Comparison of ENCODE assay signal across 9 mouse cellular contexts in genomic region chr4:151108834-151109241, GRCm38 (mm10). TPM values are rescaled to one million over a fixed set of nuclear protein-coding genes. Genes with fewer than 3 reads are reported as not detected.
A peak's percentile ranks its signal among the peaks of the same experiment; 100 is the strongest.
DNase-seq lines count a peak whose midpoint lies in the region; ATAC-seq and TF ChIP-seq lines count a peak whose summit lies in the region.
"Had no signal": no experiment of that assay in that cellular context is flagged by ENCODE, and none has a peak within 500 bp of the region (broad histone marks: within the 10 kb centered on the region; RNA-seq: fewer than 3 reads in every experiment).

No protein-coding gene starts in this region.

- DNase-seq in heart, postnatal 14 days = no peak
- DNase-seq in adrenal gland, postnatal 25 days = peak; percentile 13
- DNase-seq in lung, postnatal 0 days (ENCODE audit: low spot score) = peak; percentile 24
- DNase-seq in ovary, postnatal 36 days (ENCODE audit: low spot score) = no peak
- DNase-seq in cerebellum, postnatal 4 days (ENCODE audit: low spot score in 2 of 2) = no peak

- H3K9ac ChIP-seq in heart, embryonic 12.5 days = peak overlapping the region; percentile 96
- H3K9ac ChIP-seq in heart, embryonic 16.5 days (ENCODE audit: low read length) = peak overlapping the region; percentile 82
- no peak overlapping the region for H3K9ac ChIP-seq in lung, postnatal 0 days (replicated peaks; ENCODE audit: low read depth)

- peak overlapping the region; percentile 91; the same call in 1 of the 2 replicates for H3K27ac ChIP-seq in heart, embryonic 12.5 days (ENCODE audit: poor library complexity, severe bottlenecking)
- H3K27ac ChIP-seq in heart, embryonic 16.5 days (ENCODE audit: low read length) = peak overlapping the region; percentile 72
- H3K27ac ChIP-seq in lung, postnatal 0 days (ENCODE audit: low read length) = no peak overlapping the region

- TF ChIP-seq EP300 in lung, postnatal 0 days (IDR thresholded peaks at IDR 0.05) = no peak

- no peaks in the 10 kb centered on the region for H3K9me3 ChIP-seq in heart, embryonic 12.5 days (replicated peaks)
- no peaks in the 10 kb centered on the region for H3K9me3 ChIP-seq in heart, embryonic 16.5 days (replicated peaks; ENCODE audit: control insufficient read depth, low read length)
- no peaks in the 10 kb centered on the region for H3K9me3 ChIP-seq in lung, postnatal 0 days (ENCODE audit: low read length)

- peak overlapping the region; percentile 82 for H3K4me2 ChIP-seq in heart, embryonic 12.5 days
- H3K4me2 ChIP-seq in heart, embryonic 16.5 days (ENCODE audit: low read depth, low read length) = peak overlapping the region; percentile 70
- peak overlapping the region; percentile 81 for H3K4me2 ChIP-seq in lung, postnatal 0 days (replicated peaks; ENCODE audit: low read depth, low read length)

- H3K36me3 ChIP-seq in heart, embryonic 12.5 days = no peaks in the 10 kb centered on the region
- H3K36me3 ChIP-seq in heart, embryonic 16.5 days (ENCODE audit: control insufficient read depth, insufficient read depth) = no peaks in the 10 kb centered on the region
- no peaks in the 10 kb centered on the region for H3K36me3 ChIP-seq in lung, postnatal 0 days (ENCODE audit: insufficient read depth, low read length)

- H3K4me1 ChIP-seq in heart, embryonic 12.5 days (replicated peaks) = peaks cover 32% of the 10 kb centered on the region
- H3K4me1 ChIP-seq in heart, embryonic 16.5 days (ENCODE audit: control insufficient read depth, insufficient read depth, low read length) = peaks cover 7% of the 10 kb centered on the region
- H3K4me1 ChIP-seq in lung, postnatal 0 days (ENCODE audit: insufficient read depth, low read depth, low read length) = no peaks in the 10 kb centered on the region

- no peak for TF ChIP-seq CTCF in lung, postnatal 0 days (IDR thresholded peaks at IDR 0.05)

- H3K27me3 ChIP-seq in heart, embryonic 12.5 days (replicated peaks) = peaks cover 32% of the 10 kb centered on the region
- H3K27me3 ChIP-seq in heart, embryonic 16.5 days (ENCODE audit: control insufficient read depth, insufficient read depth, low read length) = peaks cover 28% of the 10 kb centered on the region
- peaks cover 29% of the 10 kb centered on the region for H3K27me3 ChIP-seq in lung, postnatal 0 days (replicated peaks; ENCODE audit: insufficient read depth, low read length)

- no peak; the same call in 1 of the 2 replicates for ATAC-seq in heart, embryonic 12.5 days (ENCODE audit: insufficient number of reproducible peaks, low FRiP score)
- ATAC-seq in heart, embryonic 16.5 days (replicated peaks; ENCODE audit: extremely low read depth, insufficient read depth, low FRiP score) = peak; percentile 7; the same call in 1 of the 2 replicates
- peak; percentile 17; the same call in 1 of the 2 replicates for ATAC-seq in lung, postnatal 0 days
- ATAC-seq in erythroblast, adult 5-6 weeks (replicated peaks; ENCODE audit: low FRiP score, poor library complexity, severe bottlenecking) = no peak

- WGBS in heart, embryonic 12.5 days = 5% methylated on average over 10 of the region's 20 CpGs
- 4% methylated on average over 11 of the region's 20 CpGs for WGBS in heart, embryonic 16.5 days
- 8% methylated on average over 11 of the region's 20 CpGs for WGBS in lung, postnatal 0 days

- intact Hi-C loops in heart, postnatal 14 days (cut with DNase I) = no loop called here

- peak overlapping the region; percentile 83 for H3K4me3 ChIP-seq in heart, embryonic 12.5 days
- peak overlapping the region; percentile 65 for H3K4me3 ChIP-seq in heart, embryonic 16.5 days (ENCODE audit: low read length)
- H3K4me3 ChIP-seq in lung, postnatal 0 days (ENCODE audit: low read depth, low read length) = peak overlapping the region; percentile 45

RNA-seq across cellular contexts. Expression of gene Gm13090, which starts 19.5 kb away (rescaled TPM):
- not detected in 2 replicates for polyA plus RNA-seq in heart, embryonic 12.5 days (2016; fragmentation: Nextera tagmentation; extraction: Ambion mirVana)
- total RNA-seq in heart, postnatal 14 days (2021) = not detected
- total RNA-seq in adrenal gland, postnatal 25 days (2021) = not detected in 2 replicates
- polyA plus RNA-seq in heart, embryonic 16.5 days (2015; fragmentation: Nextera tagmentation; extraction: Ambion mirVana) = 0.20 TPM in 1 of 2 replicates, not detected in the other
- not detected in 2 replicates for polyA plus RNA-seq in lung, postnatal 0 days (2015; fragmentation: Nextera tagmentation; extraction: Ambion mirVana)
- total RNA-seq in erythroblast, adult 5-6 weeks (2015; ENCODE audit: low replicate concordance) = not detected in 2 replicates
- not detected in 2 replicates for total RNA-seq in erythroblast, adult 5-6 weeks (2017; ENCODE audit: low replicate concordance)
- total RNA-seq: MEL had no signal

RNA-seq across cellular contexts. Expression of gene Vamp3, which starts 51.1 kb away (rescaled TPM):
- 100 and 109 TPM in 2 replicates for polyA plus RNA-seq in heart, embryonic 12.5 days (2016; fragmentation: Nextera tagmentation; extraction: Ambion mirVana)
- total RNA-seq in heart, postnatal 14 days (2021) = 10 to 100 TPM; 73.1 to 78.0 TPM
- 82.5 and 88.5 TPM in 2 replicates for total RNA-seq in adrenal gland, postnatal 25 days (2021)
- 101 and 106 TPM in 2 replicates for polyA plus RNA-seq in heart, embryonic 16.5 days (2015; fragmentation: Nextera tagmentation; extraction: Ambion mirVana)
- polyA plus RNA-seq in lung, postnatal 0 days (2015; fragmentation: Nextera tagmentation; extraction: Ambion mirVana) = 122 and 141 TPM in 2 replicates
- 26.3 and 39.3 TPM in 2 replicates for total RNA-seq in erythroblast, adult 5-6 weeks (2015; ENCODE audit: low replicate concordance)
- 23.0 and 30.1 TPM in 2 replicates for total RNA-seq in erythroblast, adult 5-6 weeks (2017; ENCODE audit: low replicate concordance)

Comparison
In these comparisons a context has a peak if more than half of its experiments do, and no peak if none do; other contexts are left out.
1. ATAC-seq: peak in heart, embryonic 16.5 days (single experiment) and lung, postnatal 0 days (single experiment); none in heart, embryonic 12.5 days (single experiment) and erythroblast, adult 5-6 weeks (single experiment).
2. DNase-seq: peak in adrenal gland, postnatal 25 days (single experiment) and lung, postnatal 0 days (single experiment); none in heart, postnatal 14 days (0 of 2), ovary, postnatal 36 days (single experiment) and cerebellum, postnatal 4 days (0 of 2).
3. Peak in every context shown above with its lines, with median percentiles within 50 percentile points of each other: H3K4me2 ChIP-seq and H3K4me3 ChIP-seq.